Mouse (Mus musculus): ENCODE measurements around the gene Krtap20-2. TPM values are rescaled to one million over a fixed set of nuclear protein-coding genes. Genes with fewer than 3 reads are reported as not detected.

Gene Krtap20-2
- total RNA-seq (2023) = not detected in 2 replicates

DNA sequence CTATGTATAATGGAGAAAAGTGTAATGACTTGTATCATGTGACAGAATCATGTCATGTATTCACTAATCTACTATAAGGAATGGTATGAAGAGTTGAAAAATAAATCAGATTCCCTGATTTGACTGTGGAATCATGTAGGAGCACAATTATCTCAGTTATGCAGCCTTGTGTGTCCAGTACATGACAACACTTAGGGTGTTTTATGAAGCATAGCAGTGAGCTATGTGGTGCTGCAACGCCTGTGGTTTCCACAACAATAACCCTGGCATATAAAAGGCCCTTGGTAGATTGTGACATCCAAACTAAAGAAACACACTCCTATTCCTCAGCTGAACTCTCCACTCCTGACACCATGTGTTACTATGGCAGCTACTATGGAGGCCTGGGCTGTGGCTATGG lies at the start of gene Krtap20-2:
Gene Krtap20-2 (plus strand): TSS at position 301 of the 400 bp plus-strand sequence.

DNA sequence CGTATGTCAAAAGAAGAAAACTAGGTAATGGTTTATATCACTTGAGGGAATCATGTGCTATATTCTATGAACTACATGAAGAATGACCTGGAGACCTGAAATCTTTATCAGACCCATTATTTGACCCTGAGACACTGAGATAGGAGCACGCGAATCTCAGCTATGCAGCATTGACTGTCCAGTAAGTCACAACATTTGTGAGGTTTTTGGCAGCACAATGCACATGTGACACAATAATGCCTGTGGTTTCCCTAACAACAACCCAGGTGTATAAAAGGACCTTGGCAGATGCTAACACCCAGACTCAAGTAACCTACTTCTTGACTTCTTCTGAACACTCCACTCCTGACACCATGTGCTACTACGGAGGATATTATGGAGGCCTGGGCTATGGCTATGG lies 48.0 kb upstream of the Krtap20-2 start, which contains the start of gene Gm9789:
Gene Gm9789 (plus strand): TSS at position 301 of the 400 bp plus-strand sequence.

DNA sequence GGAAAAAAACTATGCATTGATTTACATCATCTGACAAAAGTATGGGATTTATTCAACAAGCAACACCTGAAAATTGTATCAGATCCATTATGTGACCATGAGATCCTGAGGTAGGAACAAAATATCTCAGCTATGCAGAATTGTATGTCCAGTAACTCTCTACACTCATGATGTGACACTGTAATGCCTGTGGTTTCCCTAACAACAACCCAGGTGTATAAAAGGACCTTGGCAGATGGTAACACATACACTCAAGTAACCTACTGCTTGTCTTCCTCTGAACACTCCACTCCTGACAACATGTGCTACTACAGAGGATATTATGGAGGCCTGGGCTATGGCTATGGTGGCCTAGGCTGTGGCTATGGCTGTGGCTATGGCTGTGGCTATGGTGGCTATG lies 36.5 kb upstream of the Krtap20-2 start, which contains the start of gene Gm7735:
Gene Gm7735 (plus strand): TSS at position 301 of the 400 bp plus-strand sequence.

DNA sequence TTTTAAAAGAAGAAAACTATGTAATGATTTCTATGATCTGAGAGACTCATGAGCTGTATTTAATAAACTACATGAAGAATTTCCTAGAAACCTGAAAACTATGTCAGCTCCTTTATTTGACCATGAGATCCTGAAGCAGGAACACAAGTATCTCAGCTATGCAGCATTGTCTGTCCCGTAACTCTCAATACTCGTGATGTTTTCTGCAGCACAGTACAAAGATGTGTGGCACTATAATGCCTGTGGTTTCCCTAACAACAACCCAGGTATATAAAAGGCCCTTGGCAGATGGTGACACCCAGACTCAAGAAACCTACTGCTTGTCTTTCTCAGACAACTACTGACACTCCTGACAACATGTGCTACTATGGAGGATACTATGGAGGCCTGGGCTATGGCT lies 31.2 kb upstream of the Krtap20-2 start, which contains the start of gene 1110057P08Rik:
Gene 1110057P08Rik (plus strand): TSS at position 301 of the 400 bp plus-strand sequence.

Other genes with a start within 250 kb of the Krtap20-2 start
- not detected in 2 replicates for gene Krtap16-3, start 243.0 kb upstream of the Krtap20-2 start, total RNA-seq (2023)
- not detected in 2 replicates for gene Krtap22-2, start 195.1 kb upstream of the Krtap20-2 start, total RNA-seq (2023)
- gene Gm10229, start 190.6 kb upstream of the Krtap20-2 start, total RNA-seq (2023) = not detected in 2 replicates
- not detected in 2 replicates for gene Krtap6-1, start 174.2 kb upstream of the Krtap20-2 start, total RNA-seq (2023)
- not detected in 2 replicates for gene Gm10228, start 164.4 kb upstream of the Krtap20-2 start, total RNA-seq (2023)
- not detected in 2 replicates for gene Krtap6-5, start 158.0 kb upstream of the Krtap20-2 start, total RNA-seq (2023)
- gene 1110025L11Rik, start 141.9 kb upstream of the Krtap20-2 start, total RNA-seq (2023) = not detected in 2 replicates
- not detected in 2 replicates for gene Krtap6-3, start 121.8 kb upstream of the Krtap20-2 start, total RNA-seq (2023)
- not detected in 2 replicates for gene Gm6358, start 65.0 kb upstream of the Krtap20-2 start, total RNA-seq (2023)
- not detected in 2 replicates for gene Gm10061, start 54.8 kb upstream of the Krtap20-2 start, total RNA-seq (2023)
- not detected in 2 replicates for gene Gm9789, start 47.9 kb upstream of the Krtap20-2 start, total RNA-seq (2023)
- not detected in 2 replicates for gene Gm7735, start 36.4 kb upstream of the Krtap20-2 start, total RNA-seq (2023)
- not detected in 2 replicates for gene 1110057P08Rik, start 31.1 kb upstream of the Krtap20-2 start, total RNA-seq (2023)
- not detected in 2 replicates for gene Krtap21-1, start 198.0 kb downstream of the Krtap20-2 start, total RNA-seq (2023)
- gene Krtap6-2, start 214.2 kb downstream of the Krtap20-2 start, total RNA-seq (2023) = not detected in 2 replicates